Mouse (Mus musculus) retina, postnatal 1 day (tissue): ENCODE measurements around the gene Vtn.

Source experiments
- DNase-seq: peaks from one replicate; pipeline ENCODE4 v3.0.0-alpha.2; 2012

Vtn gene

GRCm38 (mm10) chr11:78535376-78536079, 36.6 kb downstream of the Vtn start:
- DNase-seq, result peak; percentile 50

GRCm38 (mm10) chr11:78536080-78536689, 37.3 kb downstream of the Vtn start, which contains the start of the genes Tnfaip1 and Ift20:
TSS of gene Tnfaip1 (minus strand) at chr11:78536332.
TSS of gene Ift20 (plus strand) at chr11:78536361.
- peak; percentile 100 for DNase-seq

- no peak for DNase-seq
These were observed 37.8 kb downstream of the Vtn start for GRCm38 (mm10) chr11:78536690-78537084.

GRCm38 (mm10) chr11:78540358-78540757, 41.5 kb downstream of the Vtn start:
- DNase-seq, result no peak

- DNase-seq, result no peak
These were observed 45.7 kb downstream of the Vtn start for GRCm38 (mm10) chr11:78544449-78545111.

GRCm38 (mm10) chr11:78545181-78545580, 46.3 kb downstream of the Vtn start:
- DNase-seq, result no peak

GRCm38 (mm10) chr11:78547718-78548460, 49.0 kb downstream of the Vtn start:
- DNase-seq, result no peak

- no peak for DNase-seq
These were observed 50.6 kb downstream of the Vtn start for GRCm38 (mm10) chr11:78549491-78549987.

- peak; percentile 99 for DNase-seq
These were observed 51.5 kb downstream of the Vtn start, which contains the start of gene Tmem97 for GRCm38 (mm10) chr11:78550168-78551058. TSS of gene Tmem97 (minus strand) at chr11:78550777.

- no peak for DNase-seq
These were observed 52.1 kb downstream of the Vtn start for GRCm38 (mm10) chr11:78551059-78551398.
